Mouse (Mus musculus) frontal cortex, adult 2 months (tissue): ENCODE measurements around the gene Nkapl. TPM values are rescaled to one million over a fixed set of nuclear protein-coding genes. Genes with fewer than 3 reads are reported as not detected.
"Not testable (repeated sequence)": the region's sequence is repeated elsewhere in the genome, so short reads cannot be mapped to it uniquely, and the experiment has no call there.

Experiments used
- DNase-seq, 2 experiments: peaks; one replicate each; pipeline ENCODE4 v3.0.0; 2022; ENCODE audit warnings: low spot score in 1 of 2; ENCODE audit errors: extremely low spot score in 1 of 2
- polyA plus RNA-seq: library from polyadenylated mRNA; depleted of rRNA; stranded (reverse); fragments of >200 nt; gene quantifications from 2 replicates; pipeline ENCODE4 v1.2.3, GENCODE M21; 2012; rRNA removed

Nkapl gene
- 0.42 and 0.59 TPM in 2 replicates for polyA plus RNA-seq

GRCm38 (mm10) chr13:21468061-21469019, at the start of gene Nkapl:
TSS of gene Nkapl (minus strand) at chr13:21468509.
- DNase-seq, result peak; percentile 40 to 83

- DNase-seq, result peak; percentile 36 to 79
These were observed 37.9 kb upstream of the Nkapl start for GRCm38 (mm10) chr13:21506221-21506649.

- no peak for DNase-seq
These were observed 34.0 kb upstream of the Nkapl start for GRCm38 (mm10) chr13:21502296-21502695.

- not testable (repeated sequence) for DNase-seq
These were observed 32.9 kb upstream of the Nkapl start, which contains the start of gene Gm11273 for GRCm38 (mm10) chr13:21501182-21501581. TSS of gene Gm11273 (minus strand) at chr13:21501418.

- DNase-seq, result no peak
These were observed 26.8 kb upstream of the Nkapl start, which contains the start of gene AK157302 for GRCm38 (mm10) chr13:21495080-21495479. TSS of gene AK157302 (plus strand) at chr13:21495223.

- no peak for DNase-seq
These were observed 24.5 kb upstream of the Nkapl start for GRCm38 (mm10) chr13:21492847-21493246.

GRCm38 (mm10) chr13:21486881-21487280, 18.6 kb upstream of the Nkapl start:
- no peak for DNase-seq

GRCm38 (mm10) chr13:21478759-21479670, 10.7 kb upstream of the Nkapl start, which contains the start of the genes Zkscan4 and Gm10065:
TSS of gene Zkscan4 (plus strand) at chr13:21478907.
TSS of gene Gm10065 (minus strand) at chr13:21479441.
- peak; percentile 55 to 89 for DNase-seq

GRCm38 (mm10) chr13:21472427-21472826, 4.1 kb upstream of the Nkapl start:
- DNase-seq, result no peak

GRCm38 (mm10) chr13:21469097-21469496, 788 bp upstream of the Nkapl start:
- no peak for DNase-seq

- no peak for DNase-seq
These were observed 973 bp downstream of the Nkapl start for GRCm38 (mm10) chr13:21467336-21467735.

- not testable (repeated sequence) for DNase-seq
These were observed 5.8 kb downstream of the Nkapl start for GRCm38 (mm10) chr13:21462516-21462915.

- no peak for DNase-seq
These were observed 12.0 kb downstream of the Nkapl start for GRCm38 (mm10) chr13:21456347-21456746.

- no peak for DNase-seq
These were observed 14.2 kb downstream of the Nkapl start for GRCm38 (mm10) chr13:21454133-21454532.

GRCm38 (mm10) chr13:21453449-21453848, 14.9 kb downstream of the Nkapl start, which contains the start of gene Zscan26:
TSS of gene Zscan26 (minus strand) at chr13:21453730.
- peak; percentile 75 to 91 for DNase-seq

GRCm38 (mm10) chr13:21453042-21453441, 15.3 kb downstream of the Nkapl start:
- DNase-seq, result no peak

GRCm38 (mm10) chr13:21447856-21448614, 20.3 kb downstream of the Nkapl start:
- no peak for DNase-seq

- no peak for DNase-seq
These were observed 21.5 kb downstream of the Nkapl start for GRCm38 (mm10) chr13:21446796-21447195.

- no peak for DNase-seq
These were observed 27.1 kb downstream of the Nkapl start for GRCm38 (mm10) chr13:21441207-21441572.
